Mouse (Mus musculus) thymus, postnatal 36 days (tissue): ENCODE data around the gene Scfd2.

Source experiments
- DNase-seq, 2 experiments: peaks; one replicate each; pipeline ENCODE4 v3.0.0; 2022; ENCODE audit warnings: mixed read lengths in 2 of 2

Scfd2 gene

DNA sequence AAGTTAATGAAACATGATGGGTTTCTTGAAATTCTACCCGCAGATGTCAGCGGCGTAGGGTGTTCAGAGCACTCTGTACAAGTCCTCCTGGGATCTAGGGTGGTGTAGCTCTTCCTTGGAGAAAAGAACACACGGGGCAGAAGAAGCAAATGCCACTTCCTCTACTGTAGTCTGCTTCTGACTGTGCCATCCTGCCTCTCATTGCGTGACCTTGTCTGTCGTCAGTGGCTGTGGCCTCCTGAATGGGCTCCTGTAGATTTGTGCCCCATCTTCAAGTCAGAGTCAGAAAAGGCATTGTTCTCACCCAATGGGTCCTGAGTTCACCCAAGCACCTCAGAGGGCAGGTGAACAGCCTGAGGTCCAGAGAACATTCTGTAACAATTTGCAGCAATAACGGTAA lies 367.0 kb downstream of the Scfd2 start:
- no peak for DNase-seq

DNA sequence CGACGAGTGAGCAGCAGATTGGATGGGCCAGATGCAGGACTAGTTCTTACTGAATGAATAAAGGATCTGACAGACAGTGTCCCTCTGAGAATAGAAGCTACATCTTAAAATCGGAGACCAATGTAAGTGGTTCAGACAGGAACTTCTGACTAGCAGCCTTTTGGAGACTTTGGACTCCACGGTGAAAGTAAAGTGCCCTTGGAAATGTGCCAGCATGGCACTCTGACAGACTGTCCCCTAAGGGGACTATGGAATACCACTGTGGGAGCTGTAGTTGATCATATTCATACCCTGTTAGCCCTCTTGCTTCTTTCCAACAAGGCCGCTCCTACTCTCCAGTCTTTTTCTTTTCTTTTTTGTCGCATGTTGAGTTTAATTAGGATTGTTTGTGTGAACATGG lies 368.4 kb downstream of the Scfd2 start:
- no peak for DNase-seq

DNA sequence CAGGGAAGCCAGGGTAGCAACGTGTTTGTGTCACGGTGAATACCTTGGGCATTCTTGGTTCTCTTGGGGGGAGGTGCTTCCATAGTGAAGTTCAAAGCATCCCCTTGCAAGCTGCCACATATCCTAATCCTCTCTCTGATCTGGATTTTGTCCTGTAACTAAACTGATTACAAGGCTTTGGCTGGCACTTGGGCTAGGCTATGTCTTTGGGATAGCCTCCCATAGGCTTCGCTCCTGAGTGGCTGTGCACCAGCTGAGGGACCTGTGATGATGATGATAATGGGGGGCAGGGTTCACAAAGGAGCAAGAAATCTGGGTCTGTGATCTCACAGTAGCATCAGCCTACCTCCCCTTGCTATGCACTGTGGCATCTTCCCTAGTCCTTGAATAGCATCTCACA lies 369.5 kb downstream of the Scfd2 start:
- DNase-seq, result no peak

DNA sequence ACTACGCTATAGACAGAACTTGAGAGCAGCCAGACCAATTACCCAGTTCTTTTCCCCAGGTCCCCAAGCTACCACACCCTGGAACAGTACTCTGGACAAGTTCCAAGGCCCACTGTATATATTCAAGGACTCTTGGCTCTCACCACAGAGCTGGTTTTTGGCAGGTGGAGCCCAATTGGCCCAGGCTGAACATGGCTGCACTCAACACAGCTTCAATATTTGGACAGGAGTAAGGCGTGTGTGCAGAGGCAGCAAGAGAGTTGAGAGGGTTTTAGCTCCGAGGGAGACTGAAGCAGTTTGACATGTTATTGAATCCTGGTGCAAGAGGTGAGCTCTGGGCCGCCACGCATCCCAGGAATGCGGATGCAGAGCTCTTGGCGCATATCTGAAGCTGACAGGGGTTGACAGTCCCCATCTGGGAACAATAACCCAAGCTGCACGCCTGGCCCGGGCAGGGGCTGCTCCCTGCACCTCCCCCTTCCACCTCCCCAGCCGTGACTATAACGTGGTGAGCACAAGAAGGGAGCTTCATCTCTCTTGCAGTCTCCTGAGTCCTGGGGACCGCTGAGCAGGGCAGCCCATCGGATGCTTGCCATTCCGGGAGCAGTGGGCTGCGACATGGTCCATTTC lies 370.1 kb downstream of the Scfd2 start:
- no peak for DNase-seq

DNA sequence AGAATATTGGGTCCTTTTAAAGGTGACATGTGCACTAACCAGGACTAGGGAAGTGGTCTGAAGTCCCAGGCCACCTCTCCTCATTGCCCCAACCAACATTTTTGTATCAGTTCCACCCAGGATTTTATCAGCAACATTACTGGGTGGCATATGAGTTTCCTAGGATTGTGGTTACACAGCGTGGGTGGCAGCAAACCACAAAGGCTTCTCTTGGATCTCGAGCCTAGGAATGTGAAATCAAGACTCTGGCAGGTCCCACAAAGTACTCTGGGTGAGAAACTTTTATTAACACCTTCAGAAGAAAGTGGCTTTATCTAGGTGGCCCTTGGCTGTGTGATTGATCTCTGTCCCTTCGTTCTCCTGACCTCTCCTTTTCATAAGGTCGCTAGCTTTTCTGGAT lies 371.2 kb downstream of the Scfd2 start:
- DNase-seq, result no peak

DNA sequence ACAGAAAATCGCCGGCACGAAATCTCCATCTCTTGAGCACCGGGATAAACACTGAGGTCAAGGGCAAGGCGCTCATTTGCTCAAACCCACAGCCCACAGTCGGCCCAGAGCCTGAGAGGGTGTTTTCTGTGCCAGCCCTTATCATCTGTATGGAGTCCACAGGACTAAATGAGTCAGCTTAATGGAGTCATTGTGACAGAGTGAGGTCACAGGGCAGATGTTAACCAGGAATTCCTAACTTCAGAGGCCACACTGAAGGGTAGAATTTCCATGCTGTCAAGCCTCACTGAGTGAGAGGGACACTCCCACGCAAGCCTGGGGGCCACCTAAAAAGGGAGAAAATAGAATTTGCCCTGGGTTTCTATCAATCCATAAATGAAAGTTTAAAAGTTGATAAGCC lies 371.7 kb downstream of the Scfd2 start:
- no peak for DNase-seq

DNA sequence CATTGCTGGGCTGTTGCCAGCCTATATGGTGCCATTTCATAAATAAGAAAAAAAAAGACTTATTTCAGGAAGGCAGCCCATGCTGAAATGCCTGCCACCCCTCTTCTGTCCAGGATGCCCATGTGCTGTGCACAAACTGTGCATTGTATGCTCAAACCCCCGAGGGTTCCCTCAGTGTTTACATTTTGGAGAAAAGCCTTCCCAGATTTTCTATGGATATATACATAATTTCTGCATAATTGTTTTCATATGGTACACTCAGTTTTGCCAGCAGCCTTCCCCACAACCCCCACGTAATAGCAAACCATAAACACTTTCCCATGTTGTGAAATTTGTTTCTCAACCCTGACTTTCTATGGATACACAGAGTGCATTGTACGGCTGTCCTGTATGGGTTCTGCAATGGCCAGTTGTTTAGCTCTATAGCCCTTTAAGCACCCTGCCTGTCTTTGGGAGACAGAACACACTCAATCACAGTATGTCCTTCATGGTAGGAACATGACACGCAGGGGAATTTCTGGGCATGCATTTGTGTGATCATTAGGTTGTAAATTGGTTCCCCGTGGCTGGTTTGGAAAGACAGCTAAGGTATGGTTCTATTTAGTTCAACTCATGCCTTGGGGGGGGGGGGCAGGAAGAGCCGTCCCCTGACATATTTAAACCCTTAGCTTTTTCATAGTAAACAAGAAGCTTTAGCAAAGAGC lies 372.5 kb downstream of the Scfd2 start:
- DNase-seq, result no peak

DNA sequence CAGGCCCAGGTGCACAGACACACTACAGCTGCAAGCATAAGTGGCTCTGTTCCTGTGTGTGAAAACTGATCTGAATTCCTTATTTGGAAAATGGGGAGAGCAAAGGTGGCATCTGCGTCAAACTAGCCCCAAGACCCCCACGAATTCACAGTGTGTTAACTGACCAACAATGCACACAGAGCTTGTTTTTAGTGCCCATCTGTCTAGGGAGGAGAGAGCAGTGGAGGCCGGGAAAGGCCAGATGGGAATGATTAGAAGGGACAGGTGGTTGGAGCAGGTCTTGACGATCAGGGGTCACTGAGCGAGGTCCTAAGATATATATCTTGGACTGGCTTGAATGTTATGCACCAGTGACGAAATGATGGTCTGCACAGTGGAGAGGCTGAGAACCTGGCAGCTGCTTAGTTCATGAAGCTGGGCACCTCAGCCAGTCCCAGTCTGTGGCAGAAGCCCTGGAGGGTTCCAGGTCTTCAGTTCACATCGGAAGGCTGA lies 375.7 kb downstream of the Scfd2 start:
- no peak for DNase-seq
